Mouse (Mus musculus): ENCODE measurements around the gene M1ap.

DNA sequence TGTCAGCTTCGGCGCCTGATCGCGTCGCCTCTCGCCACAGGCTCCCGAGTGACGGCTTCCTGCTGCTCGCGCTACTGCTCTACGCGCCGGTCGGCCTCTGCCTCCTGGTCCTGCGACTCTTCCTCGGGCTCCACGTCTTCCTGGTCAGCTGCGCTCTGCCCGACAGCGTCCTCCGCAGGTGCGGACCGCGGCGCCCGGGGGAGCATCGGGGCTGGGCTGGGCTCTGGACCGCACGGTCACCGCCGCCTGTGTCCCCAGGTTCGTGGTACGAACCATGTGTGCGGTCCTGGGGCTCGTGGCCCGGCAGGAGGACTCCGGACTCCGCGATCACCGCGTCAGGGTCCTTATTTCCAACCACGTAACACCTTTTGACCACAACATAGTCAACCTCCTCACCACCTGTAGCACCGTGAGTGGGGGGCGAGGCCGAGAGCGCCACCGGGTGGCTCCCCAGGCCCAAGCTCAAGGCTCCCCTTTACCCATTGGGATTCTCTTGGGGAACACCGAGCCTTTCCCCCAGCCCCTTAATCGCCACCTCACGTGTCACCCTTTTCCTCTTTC lies 108.2 kb downstream of the M1ap start, which contains the start of gene Htra2:
- peak; percentile 41; the same call in 1 of the 2 replicates for TF ChIP-seq CTCF (IDR thresholded peaks at IDR 0.05; ENCODE audit: control insufficient read depth, insufficient read depth, low read length)
- TF ChIP-seq POLR2A (IDR thresholded peaks at IDR 0.05; ENCODE audit: borderline replicate concordance, control insufficient read depth, low read depth, low read length): no peak; the same call in 1 of the 2 replicates

All from bone marrow, adult 2 months (tissue).